Mouse (Mus musculus) cerebral cortex, adult 2 months (tissue): ENCODE data around the gene Trpc4ap.

Source experiments
- WGBS: fragments of 180-500 bp; shearing (Covaris S2); methylation state at CpG from one replicate; pipeline ENCODE4 v1.1.7; 2018; 5-methylcytosine and 5-hydroxymethylcytosine counted together

The Trpc4ap gene

DNA sequence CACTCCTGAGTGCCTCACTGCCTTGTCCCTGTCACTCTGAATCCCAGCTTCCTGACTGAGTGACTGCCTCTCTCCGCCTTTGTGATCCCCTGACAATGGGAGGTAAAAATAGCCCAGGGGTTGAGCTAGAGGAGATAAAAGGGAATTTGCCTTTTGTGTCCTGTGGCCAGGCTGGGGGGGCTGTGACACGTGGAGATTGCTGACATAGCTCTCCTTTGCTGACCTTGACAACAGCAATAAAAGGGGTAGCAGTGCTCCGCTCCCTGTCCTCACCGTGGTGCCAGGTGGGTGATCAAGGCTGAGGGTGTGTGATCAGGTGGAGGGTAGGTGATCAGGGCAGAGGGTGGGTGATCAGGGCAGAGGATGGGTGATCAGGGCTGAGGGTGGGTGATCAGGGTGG, 81.2 kb downstream of the Trpc4ap start, which contains the start of gene Myh7b:
Myh7b (plus strand) TSS at position 235 of the 400 bp plus-strand sequence.
- 56% methylated on average over 4 of the region's 4 CpGs for WGBS

DNA sequence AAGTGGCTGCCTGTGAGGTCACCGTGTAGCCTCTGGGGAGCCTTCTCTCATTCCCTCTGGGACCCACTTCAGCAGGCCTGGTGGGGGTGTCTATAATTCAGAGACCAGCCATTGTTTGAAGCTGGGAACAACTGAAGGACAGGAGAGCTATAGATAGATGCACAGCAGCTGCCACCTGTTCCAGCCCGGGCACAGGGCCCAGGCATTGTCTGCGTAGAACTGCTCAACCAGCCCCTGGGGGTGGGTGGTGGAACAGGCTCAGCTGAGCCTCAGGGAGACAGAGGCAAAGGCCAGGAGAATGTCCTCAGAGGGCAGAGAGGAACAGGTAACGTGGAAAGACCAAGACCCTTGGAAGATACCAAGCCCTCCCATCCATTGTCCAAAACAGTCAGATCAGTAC, 85.8 kb downstream of the Trpc4ap start:
- 68% methylated on average over 4 of the region's 4 CpGs for WGBS

- WGBS = 89% methylated on average over 4 of the region's 4 CpGs
Observed at GRCm38 (mm10) chr2:155605236-155605589, 87.0 kb downstream of the Trpc4ap start.

DNA sequence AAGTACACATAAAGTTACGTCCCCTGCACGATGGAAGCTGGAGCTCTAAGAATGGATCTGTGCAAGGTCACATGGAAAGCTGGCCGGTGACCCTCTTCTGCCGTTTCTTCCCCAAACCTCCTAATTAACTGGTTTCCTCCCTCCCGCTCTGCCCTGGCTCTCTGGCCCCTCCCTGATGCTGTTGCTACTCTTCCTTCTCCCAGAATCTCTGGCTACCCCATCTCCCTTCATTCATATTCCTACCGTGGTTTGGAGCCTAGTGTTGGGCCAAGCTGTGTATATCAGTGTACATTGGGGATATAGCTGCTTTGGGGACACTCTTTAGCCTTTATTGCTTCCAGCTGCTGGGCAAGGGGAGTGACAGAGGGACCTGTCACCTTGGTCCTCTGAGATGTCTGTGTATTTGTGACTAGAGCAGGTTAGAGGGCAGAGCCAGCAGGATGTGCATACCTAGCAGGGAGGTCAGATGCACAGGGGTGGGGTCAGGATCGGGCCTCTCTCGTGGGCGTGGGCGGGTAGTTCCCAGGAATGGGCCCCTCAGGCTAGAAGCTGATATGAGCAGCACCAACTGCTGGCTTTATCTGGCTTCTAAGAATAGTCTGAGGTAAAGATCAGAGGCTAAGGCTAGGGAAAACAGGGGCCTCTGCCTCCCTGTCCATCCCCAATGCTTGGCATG, 87.5 kb downstream of the Trpc4ap start:
- WGBS = 67% methylated on average over 10 of the region's 10 CpGs

GRCm38 (mm10) chr2:155603707-155604106, 88.5 kb downstream of the Trpc4ap start:
- 79% methylated on average over 3 of the region's 3 CpGs for WGBS

DNA sequence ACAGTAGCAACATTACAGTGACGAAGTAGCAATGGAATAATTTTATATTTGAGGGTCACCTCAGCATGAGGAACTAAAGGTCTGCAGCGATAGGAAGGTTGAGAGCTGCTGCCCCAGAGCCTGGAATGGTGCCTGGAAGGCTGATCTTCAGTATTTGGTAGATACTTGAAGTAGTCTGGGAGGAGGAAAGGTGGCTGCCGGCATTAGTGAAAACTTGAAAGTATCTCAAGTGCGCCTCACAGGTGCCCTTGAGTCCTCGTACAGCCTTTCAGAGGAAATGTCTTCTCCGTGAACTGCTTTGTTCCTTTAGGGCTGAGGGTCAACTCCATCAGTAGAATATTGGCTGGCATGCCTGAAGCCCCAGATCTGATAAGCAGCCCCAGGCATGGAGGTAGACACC, 96.7 kb downstream of the Trpc4ap start:
- WGBS = 81% methylated on average over 6 of the region's 6 CpGs

DNA sequence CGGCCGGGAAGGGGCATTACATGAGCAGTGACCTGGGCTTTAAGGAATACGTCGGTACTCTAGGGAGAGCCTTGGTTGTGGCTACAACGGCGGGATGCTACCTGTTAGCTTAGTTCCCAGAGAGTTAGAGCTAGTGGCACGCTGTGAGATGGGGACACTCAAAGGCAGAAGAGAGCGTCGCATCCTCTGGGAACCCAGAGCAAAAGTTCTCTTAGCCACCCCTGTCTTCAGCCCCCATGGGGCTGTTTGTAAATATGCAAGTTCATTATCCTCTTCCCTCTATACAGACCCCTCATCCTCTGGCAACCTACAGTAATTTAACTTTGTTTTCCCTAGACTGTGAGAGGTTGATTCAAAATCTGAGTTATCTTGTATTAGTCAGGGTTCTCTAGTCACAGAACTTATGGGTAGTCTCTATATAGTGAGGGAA, 99.3 kb downstream of the Trpc4ap start:
- WGBS = under 1% methylated on average over 9 of the region's 9 CpGs

- WGBS = under 1% methylated on average over 53 of the region's 53 CpGs
Observed at GRCm38 (mm10) chr2:155592137-155592853, 99.9 kb downstream of the Trpc4ap start, which contains the start of gene Gss. Gene Gss (minus strand): TSS chr2:155592810.

GRCm38 (mm10) chr2:155591676-155592075, 100.5 kb downstream of the Trpc4ap start:
- 3% methylated on average over 6 of the region's 6 CpGs for WGBS

- 83% methylated on average over 2 of the region's 2 CpGs for WGBS
Observed at GRCm38 (mm10) chr2:155590876-155591275, 101.3 kb downstream of the Trpc4ap start.

DNA sequence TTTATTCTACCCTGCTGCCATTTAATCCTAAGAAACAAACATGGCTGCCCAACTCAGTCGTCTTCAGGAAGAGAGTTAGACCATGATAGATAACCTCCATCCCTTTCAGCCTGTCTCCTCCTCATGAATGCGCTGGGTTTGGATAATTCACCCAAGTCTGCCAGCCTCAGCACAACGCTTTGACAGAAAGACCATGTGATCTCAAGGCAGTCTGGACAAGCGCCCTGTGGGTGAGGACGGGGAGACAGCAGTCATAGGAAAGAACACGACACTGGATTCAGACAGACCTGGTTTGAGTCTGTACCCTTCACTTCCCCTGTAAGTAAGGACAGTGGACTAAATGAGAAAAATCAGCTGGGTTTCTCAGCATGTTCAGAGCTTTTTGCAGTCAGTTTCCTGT, 102.7 kb downstream of the Trpc4ap start:
- 50% methylated on average over 6 of the region's 6 CpGs for WGBS

- 65% methylated on average over 3 of the region's 3 CpGs for WGBS
Observed at GRCm38 (mm10) chr2:155588136-155588535, 104.0 kb downstream of the Trpc4ap start.

DNA sequence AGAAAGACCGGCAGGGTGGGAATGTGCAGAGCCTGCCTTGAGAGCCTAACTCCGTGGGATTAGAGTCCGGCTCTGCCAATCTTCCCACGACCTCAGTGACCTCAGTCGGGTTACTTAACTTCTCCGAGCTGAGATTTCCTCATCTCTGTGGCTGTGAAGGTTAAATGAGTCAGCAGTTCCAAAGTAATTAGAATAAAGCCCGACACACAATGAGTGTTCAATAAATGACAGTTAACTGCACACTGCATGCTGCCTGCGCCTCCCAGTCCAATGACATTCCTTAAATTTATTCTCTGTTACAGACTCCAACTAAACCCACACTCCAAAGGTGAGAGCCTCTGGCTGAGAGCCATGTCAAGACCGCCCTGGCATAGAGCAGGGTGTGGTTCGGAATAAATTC, 106.7 kb downstream of the Trpc4ap start:
- 61% methylated on average over 10 of the region's 10 CpGs for whole genome bisulfite sequencing

GRCm38 (mm10) chr2:155585082-155585481, 107.1 kb downstream of the Trpc4ap start:
- 83% methylated on average over 9 of the region's 9 CpGs for WGBS
